Mouse (Mus musculus) heart, adult 2 months (tissue): ENCODE data around the gene Map3k4. TPM values are rescaled to one million over a fixed set of nuclear protein-coding genes. Genes with fewer than 3 reads are reported as not detected.

Experiments
- DNase-seq, 2 experiments: peaks; one replicate each; pipeline ENCODE4 v3.0.0; 2021
- H3K27ac ChIP-seq: fragments of 200-600 bp; 2 replicates; pipeline ENCODE4 v1.8.1; 2022
- H3K27me3 ChIP-seq: fragments of 200-500 bp; 2 replicates; pipeline ENCODE4 v1.6.1; 2012; ENCODE audit warnings: mild to moderate bottlenecking, low read length, inconsistent platforms, mixed read lengths; ENCODE audit not compliant: control insufficient read depth, insufficient read depth
- H3K36me3 ChIP-seq: fragments of 200-500 bp; 2 replicates; pipeline ENCODE4 v1.6.1; 2012; ENCODE audit warnings: low read length, inconsistent platforms; ENCODE audit not compliant: control insufficient read depth, insufficient read depth
- H3K4me1 ChIP-seq: fragments of 200-500 bp; 2 replicates; pipeline ENCODE4 v1.6.1; 2011; ENCODE audit warnings: low read length; ENCODE audit not compliant: control insufficient read depth, insufficient read depth
- H3K4me3 ChIP-seq: fragments of 200-600 bp; 2 replicates; pipeline ENCODE4 v1.8.1; 2022
- H3K79me2 ChIP-seq: fragments of 200-500 bp; replicated peaks from 2 replicates; pipeline ENCODE4 v1.6.1; 2012; ENCODE audit warnings: mild to moderate bottlenecking, inconsistent platforms, low read length, moderate library complexity, mixed read lengths; ENCODE audit not compliant: control insufficient read depth, insufficient read depth
- H3K9ac ChIP-seq: fragments of 200-500 bp; 2 replicates; pipeline ENCODE4 v1.6.1; 2012; ENCODE audit warnings: low read depth, mild to moderate bottlenecking, control low read depth, inconsistent platforms, low read length, mixed read lengths
- CTCF ChIP-seq: fragments of 200-600 bp; IDR thresholded peaks from 2 replicates; pipeline ENCODE4 v1.8.1; 2022; ENCODE audit warnings: antibody characterized with exemption, mild to moderate bottlenecking, moderate library complexity
- EP300 ChIP-seq: fragments of 200-500 bp; IDR thresholded peaks from 2 replicates; pipeline ENCODE4 v1.6.1; 2011; ENCODE audit warnings: low read depth, low read length, control low read depth; ENCODE audit not compliant: insufficient read depth
- POLR2A ChIP-seq: fragments of 200-500 bp; IDR thresholded peaks from 2 replicates; pipeline ENCODE4 v1.6.1; 2011; ENCODE audit warnings: mild to moderate bottlenecking, low read depth, low read length, control low read depth; ENCODE audit not compliant: insufficient read depth
- WGBS: fragments of 180-500 bp; shearing (Covaris S2); methylation state at CpG from one replicate; pipeline ENCODE4 v1.1.7; 2018; 5-methylcytosine and 5-hydroxymethylcytosine counted together
- intact Hi-C: fragments of 180-260 bp; cut with DNase I; formaldehyde crosslinking; loops from one replicate; pipeline ENCODE4 v1.15.1; 2025
- polyA plus RNA-seq: library from polyadenylated mRNA; depleted of rRNA; stranded (reverse); fragments of >200 nt; gene quantifications from 2 replicates; pipeline ENCODE4 v1.2.3, GENCODE M21; 2012
- total RNA-seq, 2 experiments: library from RNA; stranded (reverse); gene quantifications; 2 replicates each; pipeline ENCODE4 v1.2.3; 2021

The Map3k4 gene
- total and polyA plus RNA-seq, 3 experiments, result 12.2 to 51.3 (median 43.7) TPM

- 71% methylated on average over 5 of the region's 5 CpGs for WGBS
- intact Hi-C loops, result no loop called here
These were observed 45.6 kb downstream of the Map3k4 start for GRCm38 (mm10) chr17:12273032-12273431.

GRCm38 (mm10) chr17:12271805-12272204 lies 46.8 kb downstream of the Map3k4 start:
- no peak overlapping the region for H3K9ac ChIP-seq
- TF ChIP-seq EP300 (no peak), POLR2A (no peak), CTCF (no peak)
- 0 out of 2 replicates have a peak, but pooled peaks cover 2% of the 10 kb centered on the region for H3K79me2 ChIP-seq
- no peaks in the 10 kb centered on the region for H3K36me3 ChIP-seq
- no peak for DNase-seq
- no peaks in the 10 kb centered on the region for H3K27me3 ChIP-seq
- intact Hi-C loops, result no loop called here
- H3K4me1 ChIP-seq, result peaks cover 4% of the 10 kb centered on the region
- H3K27ac ChIP-seq, result no peak overlapping the region
- WGBS, result 93% methylated on average over 18 of the region's 18 CpGs
- H3K4me3 ChIP-seq, result no peak overlapping the region

More at GRCm38 (mm10) chr17:12273032-12273431, 45.6 kb downstream of the Map3k4 start:
- no peak overlapping the region for H3K9ac ChIP-seq
- H3K4me1 ChIP-seq, result peaks cover under 1% of the 10 kb centered on the region; the same call in 1 of the 2 replicates
- DNase-seq, result no peak
- 0 out of 2 replicates have a peak, but pooled peaks cover 2% of the 10 kb centered on the region for H3K79me2 ChIP-seq
- no peaks in the 10 kb centered on the region; the same call in none of the 2 replicates for H3K36me3 ChIP-seq
- H3K27me3 ChIP-seq, result no peaks in the 10 kb centered on the region
- TF ChIP-seq EP300 (no peak), CTCF (no peak), POLR2A (no peak)
- no peak overlapping the region for H3K27ac ChIP-seq
- no peak overlapping the region for H3K4me3 ChIP-seq

- intact Hi-C loops, result loop anchor here (5.0 kb wide), 2 partner anchors 34 to 49 kb away; partner anchors contain the start of gene Map3k4
- Histone ChIP-seq H3K36me3 (no peaks in the 10 kb centered on the region), H3K27ac (no peak overlapping the region), H3K27me3 (no peaks in the 10 kb centered on the region), H3K79me2 (peaks cover 2% of the 10 kb centered on the region; the same call in 1 of the 2 replicates), H3K4me1 (peaks cover 7% of the 10 kb centered on the region), H3K9ac (no peak overlapping the region), H3K4me3 (no peak overlapping the region)
- 75% methylated on average over 10 of the region's 10 CpGs for WGBS
- DNase-seq, result peak; percentile 32 to 50
- no peak for TF ChIP-seq CTCF
- no peak for TF ChIP-seq EP300
- TF ChIP-seq POLR2A, result no peak
These were observed 50.1 kb downstream of the Map3k4 start for GRCm38 (mm10) chr17:12268538-12268937.

- Histone ChIP-seq H3K4me1 (peaks cover 7% of the 10 kb centered on the region), H3K27me3 (no peaks in the 10 kb centered on the region), H3K36me3 (no peaks in the 10 kb centered on the region), H3K4me3 (no peak overlapping the region), H3K27ac (no peak overlapping the region), H3K9ac (no peak overlapping the region), H3K79me2 (no peaks in the 10 kb centered on the region; the same call in 1 of the 2 replicates)
- intact Hi-C loops, result loop anchor here (5.0 kb wide), 2 partner anchors 34 to 49 kb away; partner anchors contain the start of gene Map3k4
- TF ChIP-seq CTCF (no peak), POLR2A (no peak), EP300 (no peak)
- 88% methylated on average over 4 of the region's 4 CpGs for WGBS
- no peak for DNase-seq
These were observed 50.5 kb downstream of the Map3k4 start for GRCm38 (mm10) chr17:12268091-12268490.

- Histone ChIP-seq H3K4me1 (peaks cover 7% of the 10 kb centered on the region), H3K79me2 (no peaks in the 10 kb centered on the region; the same call in 1 of the 2 replicates), H3K36me3 (no peaks in the 10 kb centered on the region), H3K27ac (peak overlapping the region; percentile 45; the same call in 1 of the 2 replicates), H3K27me3 (no peaks in the 10 kb centered on the region), H3K4me3 (no peak overlapping the region; the same call in 1 of the 2 replicates), H3K9ac (no peak overlapping the region)
- DNase-seq, result peak; percentile 44 to 57
- WGBS, result 52% methylated on average over 21 of the region's 21 CpGs
- TF ChIP-seq CTCF (peak; percentile 69), EP300 (0 out of 2 replicates have a peak, but pooled peaks have one; percentile 53), POLR2A (no peak)
- intact Hi-C loops, result loop anchor here (1.0 to 5.0 kb wide), 3 partner anchors 36 to 101 kb away; partner anchors contain the start of gene Map3k4
These were observed 52.3 kb downstream of the Map3k4 start for GRCm38 (mm10) chr17:12265969-12266925.
